Mouse (Mus musculus): Measurements from ENCODE around the gene Jmjd4. TPM values are rescaled to one million over a fixed set of nuclear protein-coding genes. Genes with fewer than 3 reads are reported as not detected.
A peak's percentile ranks its signal among the peaks of the same experiment; 100 is the strongest.

Jmjd4 gene
- total RNA-seq, 2 experiments from 2014 or later = 11.4 to 12.1 TPM

DNA sequence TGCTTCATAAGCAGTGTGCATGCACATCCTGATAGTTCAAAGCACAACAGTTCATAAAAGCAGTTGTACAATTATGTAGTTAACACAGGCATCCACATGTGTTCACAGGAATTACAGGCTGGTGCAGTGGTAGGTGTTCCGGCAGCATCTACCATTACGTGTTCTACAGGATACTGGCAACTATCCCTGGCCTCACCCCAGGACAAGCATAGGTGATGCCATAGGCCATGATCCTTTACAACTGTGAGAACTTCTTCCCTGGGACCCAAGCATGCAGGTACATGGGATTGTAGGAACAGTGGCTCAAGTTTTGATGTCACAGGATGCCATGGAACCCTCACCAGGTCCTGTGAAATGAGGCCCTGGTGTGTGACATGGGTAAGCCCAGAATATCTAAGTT, 10.6 kb downstream of the Jmjd4 start:
- DNase-seq (ENCODE audit: low spot score in 2 of 2) = no peak

DNA sequence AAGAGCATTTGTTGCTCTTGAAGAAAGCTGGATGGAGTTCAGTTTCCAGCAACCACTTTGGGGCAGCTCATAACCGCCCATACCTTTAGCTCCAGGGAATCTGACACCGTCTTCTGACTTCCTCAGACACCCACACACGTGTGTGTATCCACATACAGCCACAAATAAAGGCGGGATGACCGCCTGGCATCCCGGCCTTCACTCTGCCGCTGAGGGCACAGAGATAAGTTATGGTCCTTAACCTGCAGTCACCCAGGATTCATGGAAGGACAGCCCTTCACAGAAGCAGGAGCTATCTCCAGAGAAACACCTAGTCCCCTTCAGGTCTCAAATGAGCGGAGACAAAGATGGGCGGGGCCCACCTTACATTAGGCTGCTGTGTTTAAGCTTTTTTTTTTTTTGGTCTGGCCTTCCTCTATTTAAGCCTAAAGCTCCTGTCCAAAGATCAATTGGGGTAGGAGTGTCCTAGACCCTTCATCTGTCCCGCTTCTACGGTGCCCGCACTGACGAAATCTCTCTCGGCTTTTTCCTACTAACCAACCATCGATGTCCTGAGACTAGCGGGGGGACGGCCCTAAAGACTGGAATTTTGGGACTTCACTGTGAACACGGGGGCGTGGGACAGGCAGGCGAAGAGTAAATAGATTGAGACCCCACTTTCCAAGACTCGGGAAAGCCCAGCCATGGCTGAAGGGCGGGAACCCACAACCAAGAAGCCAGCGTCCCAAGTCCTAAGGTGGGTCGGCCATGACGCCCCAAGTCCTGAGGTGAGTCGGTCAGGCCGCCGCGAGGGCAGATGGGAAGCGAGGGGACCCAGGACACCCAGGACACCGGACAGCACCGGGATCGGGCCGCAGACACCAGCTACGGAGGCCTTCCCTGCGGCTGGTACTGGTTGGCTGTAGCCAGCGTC, 21.8 kb downstream of the Jmjd4 start:
- no peak for DNase-seq (ENCODE audit: low spot score in 2 of 2)

DNA sequence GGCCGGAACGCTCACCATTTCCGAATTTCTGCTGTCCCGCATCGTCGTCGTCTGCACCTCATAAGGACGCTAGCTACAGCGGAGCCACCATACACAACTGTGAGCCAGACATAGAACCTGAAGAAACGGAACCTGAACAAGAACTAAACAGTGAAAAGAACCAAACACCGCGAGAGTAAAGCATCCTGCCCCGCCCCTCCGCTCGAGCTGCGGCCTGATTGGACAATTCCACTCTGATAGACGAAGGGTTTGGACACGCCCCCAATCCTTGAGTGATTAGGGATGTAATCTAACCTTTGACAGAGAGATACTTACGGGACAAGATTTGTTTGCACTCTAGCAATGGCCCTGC, 22.5 kb downstream of the Jmjd4 start, which contains the start of gene Zfp867:
Zfp867 (minus strand) TSS at position 149 of the 352 bp plus-strand sequence.
- DNase-seq (ENCODE audit: low spot score in 2 of 2) = peak; percentile 68 to 78

- DNase-seq (ENCODE audit: low spot score in 2 of 2) = no peak
These were observed 27.4 kb downstream of the Jmjd4 start for GRCm38 (mm10) chr11:59477240-59477639.

- DNase-seq (ENCODE audit: low spot score in 2 of 2) = no peak
These were observed 33.4 kb downstream of the Jmjd4 start for GRCm38 (mm10) chr11:59483212-59483611.

GRCm38 (mm10) chr11:59485641-59486040, 35.8 kb downstream of the Jmjd4 start:
- DNase-seq (ENCODE audit: low spot score in 2 of 2) = no peak

GRCm38 (mm10) chr11:59486222-59486621, 36.4 kb downstream of the Jmjd4 start:
- DNase-seq (ENCODE audit: low spot score in 2 of 2) = no peak

DNA sequence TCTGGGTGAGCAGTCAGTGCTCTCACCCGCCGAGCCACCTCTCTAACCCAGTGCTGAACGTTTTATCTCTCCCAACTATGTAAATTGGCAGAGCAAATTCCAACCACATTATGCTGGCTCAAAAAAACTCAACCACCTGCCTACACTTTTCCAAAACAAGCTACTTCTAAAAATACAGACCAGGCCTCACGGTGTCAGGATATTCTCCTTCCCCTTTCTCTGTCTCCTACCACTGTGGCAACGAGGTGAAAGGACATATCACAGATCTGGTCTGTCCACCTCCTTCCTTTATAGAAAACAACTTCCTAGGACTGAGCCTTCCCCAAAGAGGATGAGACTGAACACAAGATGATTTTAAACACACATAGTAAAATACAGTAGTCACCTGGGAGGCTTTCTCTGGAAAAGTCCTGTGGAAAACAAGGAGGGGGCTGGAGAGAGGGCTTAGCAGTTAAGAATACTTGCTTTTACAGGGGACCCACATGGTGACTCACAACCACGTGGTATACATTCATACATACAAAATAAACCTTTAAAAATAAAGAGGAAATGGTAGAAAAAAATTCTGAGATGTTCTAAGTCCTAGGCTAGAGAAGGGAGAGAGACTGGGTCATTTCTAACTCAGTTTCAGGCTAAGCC, 46.9 kb downstream of the Jmjd4 start:
- no peak for DNase-seq (ENCODE audit: low spot score in 2 of 2)

GRCm38 (mm10) chr11:59497747-59498146, 47.9 kb downstream of the Jmjd4 start:
- DNase-seq (ENCODE audit: low spot score in 2 of 2) = no peak

DNA sequence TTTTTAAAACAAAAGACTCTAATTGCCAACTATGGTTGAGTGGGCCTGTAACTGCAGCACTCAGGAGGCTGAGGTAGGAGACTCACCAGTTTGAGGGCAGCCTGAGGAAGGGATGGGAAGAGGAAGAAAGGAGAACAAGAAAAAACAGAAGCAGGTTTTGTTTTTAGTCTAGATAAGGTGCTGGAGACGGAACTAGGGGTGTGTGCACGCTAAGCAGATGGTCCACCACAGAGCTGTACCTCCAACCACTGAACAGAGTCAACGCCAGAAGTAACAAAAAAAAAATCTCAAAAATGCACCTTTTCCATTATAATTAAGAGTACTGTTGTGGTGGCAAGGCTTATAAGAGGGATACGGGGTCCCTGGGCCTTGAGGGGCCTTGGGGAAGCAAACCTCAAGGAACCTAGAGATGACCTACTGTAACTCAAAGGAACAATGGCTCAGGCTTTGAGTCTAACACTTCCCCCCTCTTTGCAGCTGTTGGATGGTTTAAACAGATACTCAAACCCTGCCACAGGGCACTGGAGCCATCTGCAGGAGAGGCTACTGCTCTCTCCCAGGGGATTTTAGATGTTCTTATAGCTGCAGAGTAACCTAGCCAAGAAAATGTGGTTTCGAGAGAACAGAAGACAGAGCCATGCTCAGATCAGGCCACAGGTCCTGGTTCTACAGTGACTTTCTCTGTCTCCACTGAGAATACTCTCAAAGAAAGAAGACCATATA, 52.3 kb downstream of the Jmjd4 start:
- DNase-seq (ENCODE audit: low spot score in 2 of 2) = no peak

GRCm38 (mm10) chr11:59505351-59505838, 55.5 kb downstream of the Jmjd4 start:
- peak in 1 of 2 experiments; percentile 35 for DNase-seq (ENCODE audit: low spot score in 2 of 2)

- peak; percentile 64 to 76 for DNase-seq (ENCODE audit: low spot score in 2 of 2)
These were observed 56.2 kb downstream of the Jmjd4 start for GRCm38 (mm10) chr11:59505839-59506712.

- DNase-seq (ENCODE audit: low spot score in 2 of 2) = no peak
These were observed 56.8 kb downstream of the Jmjd4 start for GRCm38 (mm10) chr11:59506713-59507074.

Other genes starting within 250 kb of the Jmjd4 start
- gene Mrpl55, start 247.6 kb upstream of the Jmjd4 start, total RNA-seq (2021) = 10 to 100 TPM; 52.0 to 57.9 TPM
- 10 to 100 TPM; 27.3 to 32.2 TPM for gene 2310033P09Rik, start 241.7 kb upstream of the Jmjd4 start, total RNA-seq (2021)
- 100 to 1,000 TPM; 375 to 388 TPM for gene Arf1, start 221.8 kb upstream of the Jmjd4 start, total RNA-seq (2021)
- not detected for gene Wnt3a, start 159.3 kb upstream of the Jmjd4 start, total RNA-seq (2021)
- 1 to 10 TPM; 1.9 to 2.5 TPM for gene Wnt9a, start 143.1 kb upstream of the Jmjd4 start, total RNA-seq (2021)
- gene Prss38, start 74.4 kb upstream of the Jmjd4 start, total RNA-seq (2021) = not detected
- 10 to 100 TPM; 73.3 to 76.6 TPM for gene Snap47, start 1.1 kb downstream of the Jmjd4 start, total RNA-seq (2021)
- gene Zfp867, start 22.4 kb downstream of the Jmjd4 start, total RNA-seq (2021) = 10 to 100 TPM in 1 of 2 experiments, 1 to 10 TPM in 1; 9.7 to 10.1 TPM
- 10 to 100 TPM; 37.3 to 38.1 TPM for gene Zkscan17, start 76.7 kb downstream of the Jmjd4 start, total RNA-seq (2021)
- gene Nlrp3, start 91.5 kb downstream of the Jmjd4 start, total RNA-seq (2021) = under 1 TPM; 0.84 to 0.85 TPM
- not detected for gene Olfr222, start 126.2 kb downstream of the Jmjd4 start, total RNA-seq (2021)
- gene Olfr223, start 143.2 kb downstream of the Jmjd4 start, total RNA-seq (2021) = not detected
- 100 to 1,000 TPM; 235 to 240 TPM for gene Mprip, start 211.3 kb downstream of the Jmjd4 start, total RNA-seq (2021)

Measured in adrenal gland, postnatal 4 days (tissue).